In genomic region chr19:34920066-34920465, GRCm38 (mm10) we compare ENCODE assay signal across 19 mouse cellular contexts.
"Had no signal": no experiment of that assay in that cellular context is flagged by ENCODE, and none has a peak within 500 bp of the region (broad histone marks: within the 10 kb centered on the region; RNA-seq: fewer than 3 reads in every experiment).

No protein-coding gene starts in this region.

- H3K4me2 ChIP-seq: lung, embryonic 14.5 days; midbrain, embryonic 12.5 days; neural tube, embryonic 13.5 days; neural tube, embryonic 15.5 days had no signal

- H3K4me3 ChIP-seq: midbrain, embryonic 10.5 days; midbrain, embryonic 12.5 days; myocyte; neural tube, embryonic 13.5 days; neural tube, embryonic 15.5 days had no signal

- H3K9ac ChIP-seq: lung, embryonic 14.5 days; midbrain, embryonic 12.5 days; neural tube, embryonic 13.5 days; neural tube, embryonic 15.5 days had no signal

- ATAC-seq: midbrain, embryonic 16.5 days had no signal

- DNase-seq: lung, adult 18-20 months; lung, postnatal 10 days; lung, postnatal 4 days; midbrain, embryonic 14.5 days; retina, postnatal 1 day; right cerebral cortex, adult 18-20 months; right cerebral cortex, postnatal 25 days; right cerebral cortex, postnatal 4 days; spleen, adult 18-20 months; thymus, adult 18-20 months; thymus, postnatal 14 days; thymus, postnatal 36 days had no signal

- H3K36me3 ChIP-seq: neural tube, embryonic 13.5 days; neural tube, embryonic 15.5 days had no signal

- H3K9me3 ChIP-seq: midbrain, embryonic 10.5 days; midbrain, embryonic 12.5 days; neural tube, embryonic 13.5 days; neural tube, embryonic 15.5 days had no signal

- H3K27me3 ChIP-seq: midbrain, embryonic 12.5 days; neural tube, embryonic 13.5 days; neural tube, embryonic 15.5 days had no signal

- H3K27ac ChIP-seq: midbrain, embryonic 10.5 days; midbrain, embryonic 12.5 days; neural tube, embryonic 13.5 days; neural tube, embryonic 15.5 days had no signal
